Mouse (Mus musculus) stomach, embryonic 15.5 days (tissue): Measurements from ENCODE around the gene Col23a1. TPM values are rescaled to one million over a fixed set of nuclear protein-coding genes. Genes with fewer than 3 reads are reported as not detected.

Experiments used
- ATAC-seq: fragments of 200-750 bp; cut with Nextera tagmentation; 2 replicates; pipeline ENCODE4 v1.8.0; 2017; ENCODE audit warnings: low read depth, moderate number of reproducible peaks, moderate TSS enrichment; ENCODE audit not compliant: insufficient read depth, low FRiP score
- H3K27ac ChIP-seq: fragments of 300-500 bp; sonication (generic); 2 replicates; pipeline ENCODE4 v1.5.1; 2015; ENCODE audit warnings: mild to moderate bottlenecking, inconsistent platforms
- H3K27me3 ChIP-seq: fragments of 300-500 bp; sonication (generic); replicated peaks from 2 replicates; pipeline ENCODE4 v1.6.1; 2015; ENCODE audit warnings: inconsistent platforms
- H3K36me3 ChIP-seq: fragments of 300-500 bp; sonication (generic); 2 replicates; pipeline ENCODE4 v1.6.1; 2015; ENCODE audit warnings: inconsistent platforms
- H3K4me1 ChIP-seq: fragments of 300-500 bp; sonication (generic); 2 replicates; pipeline ENCODE4 v1.6.1; 2015; ENCODE audit warnings: inconsistent platforms
- H3K4me2 ChIP-seq: fragments of 300-500 bp; sonication (generic); 2 replicates; pipeline ENCODE4 v1.6.1; 2015; ENCODE audit warnings: mild to moderate bottlenecking, inconsistent platforms
- H3K4me3 ChIP-seq: fragments of 300-500 bp; sonication (generic); replicated peaks from 2 replicates; pipeline ENCODE4 v1.5.1; 2015; ENCODE audit warnings: inconsistent platforms
- H3K9ac ChIP-seq: fragments of 300-500 bp; sonication (generic); 2 replicates; pipeline ENCODE4 v1.6.1; 2015; ENCODE audit warnings: inconsistent platforms
- H3K9me3 ChIP-seq: fragments of 300-500 bp; sonication (generic); 2 replicates; pipeline ENCODE4 v1.6.1; 2016; ENCODE audit warnings: inconsistent platforms
- WGBS: fragments of 180-500 bp; shearing (Covaris S2); methylation state at CpG from one replicate; pipeline ENCODE4 v1.1.7; 2015; 5-methylcytosine and 5-hydroxymethylcytosine counted together
- polyA plus RNA-seq: library from polyadenylated mRNA; unstranded; fragments of >200 nt; fragmentation: Nextera tagmentation; extraction: Ambion mirVana; gene quantifications from 2 replicates; pipeline ENCODE4 v1.2.1, GENCODE M21; 2015

Gene Col23a1
- polyA plus RNA-seq, 1 experiment from 2014 or later = 18.6 TPM

DNA sequence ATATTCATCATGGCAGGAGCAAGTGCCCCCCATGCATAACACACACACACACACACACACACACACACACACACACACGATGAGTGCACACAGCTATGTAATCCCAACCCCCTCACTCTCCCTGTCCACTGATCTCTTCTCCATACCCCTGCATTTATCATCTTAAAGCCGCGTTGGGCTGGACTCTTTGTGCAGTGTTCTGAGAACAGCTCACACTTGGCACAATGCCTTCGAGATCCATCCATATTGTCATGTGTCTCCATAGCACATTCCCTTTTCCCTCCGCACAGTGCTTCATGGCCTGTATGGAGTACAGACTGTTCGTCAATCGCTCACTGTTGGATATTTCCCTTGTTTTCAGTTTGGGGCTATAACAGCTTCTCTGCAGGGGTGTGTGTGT, 154.9 kb downstream of the Col23a1 start:
- Histone ChIP-seq H3K4me3 (no peak overlapping the region), H3K27me3 (no peaks in the 10 kb centered on the region), H3K4me2 (no peak overlapping the region), H3K27ac (no peak overlapping the region), H3K36me3 (no peaks in the 10 kb centered on the region), H3K9ac (no peak overlapping the region), H3K4me1 (no peaks in the 10 kb centered on the region), H3K9me3 (no peaks in the 10 kb centered on the region)
- ATAC-seq = 0 out of 2 replicates have a peak, but pooled peaks have one; percentile 32
- WGBS = 56% methylated on average over 7 of the region's 7 CpGs

DNA sequence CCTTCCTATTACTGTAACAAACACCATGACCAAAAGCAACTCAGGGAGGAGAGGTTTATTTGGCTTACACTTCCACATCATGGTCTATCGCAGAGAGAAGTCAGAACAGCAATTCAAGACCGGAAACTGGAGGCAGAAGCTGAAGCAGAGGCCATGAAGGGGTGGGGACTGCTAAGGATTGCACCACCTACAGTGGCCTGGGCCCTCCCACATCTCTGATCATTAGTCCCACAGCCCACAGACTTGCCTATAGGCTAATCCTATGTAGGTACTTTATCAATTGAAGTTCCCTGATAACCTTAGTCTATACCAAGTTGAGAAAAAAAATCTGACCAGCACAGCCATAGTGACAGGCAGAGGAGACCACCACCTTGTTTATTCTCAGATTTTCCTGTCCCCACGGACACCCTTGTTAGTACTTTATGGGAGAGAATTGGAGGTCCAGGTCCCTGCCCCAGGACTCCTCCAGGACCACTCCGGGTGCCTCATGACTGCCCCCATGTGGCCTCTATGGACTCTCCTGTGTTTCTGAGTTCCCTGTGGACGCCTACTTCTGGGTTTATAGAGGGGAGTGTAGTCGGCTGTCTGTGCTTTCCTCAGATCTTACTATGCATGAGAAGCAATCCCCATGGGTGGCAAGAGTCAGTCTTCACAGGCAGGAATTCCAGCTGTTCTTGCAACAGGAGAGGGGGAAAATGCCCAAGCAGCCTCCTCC, 157.1 kb downstream of the Col23a1 start:
- no peak for ATAC-seq
- H3K27ac ChIP-seq = no peak overlapping the region
- no peaks in the 10 kb centered on the region for H3K36me3 ChIP-seq
- no peak overlapping the region for H3K4me3 ChIP-seq
- H3K27me3 ChIP-seq = no peaks in the 10 kb centered on the region
- WGBS = 36% methylated on average over 6 of the region's 6 CpGs
- no peak overlapping the region for H3K4me2 ChIP-seq
- H3K9me3 ChIP-seq = no peaks in the 10 kb centered on the region
- peaks cover under 1% of the 10 kb centered on the region; the same call in 1 of the 2 replicates for H3K4me1 ChIP-seq
- H3K9ac ChIP-seq = no peak overlapping the region

DNA sequence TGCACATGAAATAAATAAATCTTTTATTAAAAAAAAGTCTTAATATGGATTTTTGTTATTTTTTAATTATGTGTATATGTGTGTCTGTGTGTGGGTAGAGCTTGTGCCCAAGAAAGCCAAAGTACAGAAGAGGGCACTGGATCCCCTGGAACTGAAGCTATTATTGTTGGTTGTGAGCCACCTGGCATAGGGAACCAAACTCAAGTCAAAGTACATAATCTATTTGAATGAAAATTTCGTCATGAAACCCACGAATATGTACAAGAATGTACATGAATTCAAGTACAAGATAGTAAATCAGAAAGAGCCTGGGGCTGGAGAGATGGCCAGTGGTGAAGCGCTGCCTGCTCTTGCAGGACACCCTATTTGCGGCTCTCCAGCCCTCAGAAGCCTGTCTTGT, 158.5 kb downstream of the Col23a1 start:
- ATAC-seq = no peak
- Histone ChIP-seq H3K36me3 (no peaks in the 10 kb centered on the region), H3K4me2 (no peak overlapping the region), H3K4me3 (no peak overlapping the region), H3K27ac (no peak overlapping the region), H3K9ac (no peak overlapping the region), H3K27me3 (no peaks in the 10 kb centered on the region), H3K4me1 (peaks cover 6% of the 10 kb centered on the region; the same call in 1 of the 2 replicates), H3K9me3 (no peaks in the 10 kb centered on the region)
- WGBS = 87% methylated on average over 4 of the region's 4 CpGs

GRCm38 (mm10) chr11:51448680-51449079, 159.0 kb downstream of the Col23a1 start:
- WGBS = 66% methylated on average over 4 of the region's 4 CpGs
- no peak overlapping the region for H3K4me2 ChIP-seq
- H3K36me3 ChIP-seq = no peaks in the 10 kb centered on the region
- no peak overlapping the region for H3K9ac ChIP-seq
- ATAC-seq = no peak
- H3K27ac ChIP-seq = no peak overlapping the region
- peaks cover 6% of the 10 kb centered on the region; the same call in 1 of the 2 replicates for H3K4me1 ChIP-seq
- H3K27me3 ChIP-seq = no peaks in the 10 kb centered on the region
- H3K9me3 ChIP-seq = no peaks in the 10 kb centered on the region
- H3K4me3 ChIP-seq = no peak overlapping the region

DNA sequence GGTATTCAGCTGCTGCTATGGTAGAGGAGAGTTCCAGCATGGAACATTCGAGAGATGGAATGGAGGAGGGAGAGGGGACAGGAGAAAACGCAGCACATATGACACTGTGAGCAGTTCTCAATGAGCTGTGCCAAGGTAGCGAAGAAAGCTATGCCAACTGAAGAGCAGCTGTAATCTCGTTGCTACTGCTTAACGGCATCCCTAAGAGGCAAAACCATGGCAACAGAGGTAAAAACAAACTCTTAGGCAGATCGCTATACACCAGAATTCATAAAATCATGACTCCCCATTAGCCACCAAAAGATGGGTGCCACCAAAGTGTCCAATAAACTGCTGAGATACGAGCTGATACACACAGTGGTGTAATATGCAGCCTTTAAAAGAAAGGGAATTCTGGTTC, 160.2 kb downstream of the Col23a1 start:
- Histone ChIP-seq H3K27me3 (no peaks in the 10 kb centered on the region), H3K27ac (no peak overlapping the region), H3K4me1 (peaks cover 6% of the 10 kb centered on the region; the same call in 1 of the 2 replicates), H3K4me2 (no peak overlapping the region), H3K4me3 (no peak overlapping the region), H3K9me3 (no peaks in the 10 kb centered on the region), H3K9ac (no peak overlapping the region), H3K36me3 (no peaks in the 10 kb centered on the region)
- ATAC-seq = no peak
- 85% methylated on average over 7 of the region's 7 CpGs for WGBS

GRCm38 (mm10) chr11:51451281-51451680, 161.6 kb downstream of the Col23a1 start:
- 79% methylated on average over 5 of the region's 5 CpGs for WGBS
- no peaks in the 10 kb centered on the region for H3K9me3 ChIP-seq
- no peaks in the 10 kb centered on the region for H3K36me3 ChIP-seq
- no peak overlapping the region for H3K4me2 ChIP-seq
- H3K27me3 ChIP-seq = no peaks in the 10 kb centered on the region
- H3K4me3 ChIP-seq = no peak overlapping the region
- ATAC-seq = no peak
- no peak overlapping the region for H3K27ac ChIP-seq
- peaks cover 6% of the 10 kb centered on the region; the same call in 1 of the 2 replicates for H3K4me1 ChIP-seq
- no peak overlapping the region for H3K9ac ChIP-seq

GRCm38 (mm10) chr11:51451925-51452324, 162.2 kb downstream of the Col23a1 start:
- no peaks in the 10 kb centered on the region for H3K27me3 ChIP-seq
- H3K4me1 ChIP-seq = peaks cover 6% of the 10 kb centered on the region; the same call in 1 of the 2 replicates
- no peak overlapping the region for H3K9ac ChIP-seq
- H3K36me3 ChIP-seq = no peaks in the 10 kb centered on the region
- WGBS = 17% methylated on average over 7 of the region's 7 CpGs
- H3K9me3 ChIP-seq = no peaks in the 10 kb centered on the region
- no peak for ATAC-seq
- no peak overlapping the region for H3K4me3 ChIP-seq
- H3K27ac ChIP-seq = no peak overlapping the region
- no peak overlapping the region for H3K4me2 ChIP-seq

DNA sequence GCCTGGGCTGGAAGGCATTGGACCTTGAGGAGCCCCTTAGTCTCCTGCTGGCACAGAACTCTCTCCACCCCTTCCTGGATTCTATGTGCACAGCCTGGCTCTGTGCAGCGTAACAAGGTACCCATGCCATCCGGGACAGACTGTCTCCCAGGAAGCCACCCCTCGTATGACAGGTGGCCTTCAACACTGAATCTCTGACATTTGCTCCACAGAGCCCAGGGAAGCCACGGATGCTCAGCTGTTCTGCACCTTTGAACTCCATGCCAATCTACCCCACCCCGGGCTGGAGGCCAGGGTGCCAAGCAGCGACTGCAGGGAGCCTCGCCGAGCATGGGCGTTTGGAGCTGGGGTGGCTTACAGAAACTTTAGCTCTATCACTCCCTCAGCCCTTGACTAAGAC, 164.0 kb downstream of the Col23a1 start:
- Histone ChIP-seq H3K4me1 (peaks cover 6% of the 10 kb centered on the region; the same call in 1 of the 2 replicates), H3K4me2 (no peak overlapping the region), H3K27me3 (no peaks in the 10 kb centered on the region), H3K9ac (no peak overlapping the region), H3K36me3 (no peaks in the 10 kb centered on the region), H3K9me3 (no peaks in the 10 kb centered on the region), H3K27ac (no peak overlapping the region), H3K4me3 (no peak overlapping the region)
- WGBS = 83% methylated on average over 9 of the region's 9 CpGs
- no peak for ATAC-seq

DNA sequence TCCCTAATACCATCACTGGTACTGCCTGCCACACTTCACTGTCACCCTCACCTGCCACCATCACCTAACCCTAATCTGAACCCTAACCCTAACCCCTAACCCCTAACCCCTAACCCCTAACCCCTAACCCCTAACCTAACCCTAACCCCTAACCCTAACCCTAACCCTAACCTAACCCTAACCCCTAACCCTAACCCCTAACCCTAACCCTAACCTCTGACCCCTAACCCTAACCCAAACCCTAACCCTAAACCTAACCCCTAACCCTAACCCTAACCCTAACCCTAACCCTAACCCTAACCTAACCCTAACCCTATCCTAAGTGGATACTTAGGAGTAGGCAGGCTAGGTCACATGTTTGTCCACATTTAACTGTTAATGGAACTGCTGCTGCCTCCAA, 165.8 kb downstream of the Col23a1 start:
- Histone ChIP-seq H3K9me3 (no peaks in the 10 kb centered on the region), H3K27me3 (no peaks in the 10 kb centered on the region), H3K4me1 (peaks cover 6% of the 10 kb centered on the region; the same call in 1 of the 2 replicates), H3K27ac (no peak overlapping the region), H3K4me2 (no peak overlapping the region), H3K9ac (no peak overlapping the region), H3K36me3 (no peaks in the 10 kb centered on the region), H3K4me3 (no peak overlapping the region)
- no peak for ATAC-seq

DNA sequence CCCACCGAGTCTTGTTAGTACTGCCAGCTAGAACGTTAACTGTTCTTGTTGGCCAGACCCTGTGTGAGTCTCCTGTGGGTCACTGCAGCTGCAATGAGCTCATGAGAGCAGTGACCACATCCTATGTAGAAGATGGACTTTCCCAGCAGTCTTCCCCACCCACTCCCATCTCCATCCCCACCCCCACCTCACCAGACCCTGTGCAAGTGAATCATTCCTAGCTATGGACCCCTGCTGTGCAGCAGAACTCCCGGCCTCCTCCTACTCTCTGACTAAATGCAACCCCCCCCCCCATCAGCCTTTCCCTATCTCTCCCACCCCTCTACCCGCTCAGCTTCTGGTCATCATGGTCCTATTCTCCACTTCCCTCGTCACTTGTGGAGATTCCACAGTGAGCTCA, 167.9 kb downstream of the Col23a1 start:
- H3K36me3 ChIP-seq = no peaks in the 10 kb centered on the region
- WGBS = 66% methylated on average over 5 of the region's 5 CpGs
- no peak overlapping the region for H3K4me2 ChIP-seq
- H3K9me3 ChIP-seq = no peaks in the 10 kb centered on the region
- no peak overlapping the region for H3K4me3 ChIP-seq
- no peak overlapping the region for H3K27ac ChIP-seq
- ATAC-seq = no peak
- H3K4me1 ChIP-seq = no peaks in the 10 kb centered on the region
- no peak overlapping the region for H3K9ac ChIP-seq
- no peaks in the 10 kb centered on the region for H3K27me3 ChIP-seq

GRCm38 (mm10) chr11:51458649-51459048, 168.9 kb downstream of the Col23a1 start:
- Histone ChIP-seq H3K4me2 (no peak overlapping the region), H3K9me3 (no peaks in the 10 kb centered on the region), H3K9ac (no peak overlapping the region), H3K27ac (no peak overlapping the region), H3K36me3 (no peaks in the 10 kb centered on the region), H3K27me3 (no peaks in the 10 kb centered on the region), H3K4me3 (no peak overlapping the region), H3K4me1 (no peaks in the 10 kb centered on the region)
- 52% methylated on average over 4 of the region's 4 CpGs for WGBS
- no peak for ATAC-seq

DNA sequence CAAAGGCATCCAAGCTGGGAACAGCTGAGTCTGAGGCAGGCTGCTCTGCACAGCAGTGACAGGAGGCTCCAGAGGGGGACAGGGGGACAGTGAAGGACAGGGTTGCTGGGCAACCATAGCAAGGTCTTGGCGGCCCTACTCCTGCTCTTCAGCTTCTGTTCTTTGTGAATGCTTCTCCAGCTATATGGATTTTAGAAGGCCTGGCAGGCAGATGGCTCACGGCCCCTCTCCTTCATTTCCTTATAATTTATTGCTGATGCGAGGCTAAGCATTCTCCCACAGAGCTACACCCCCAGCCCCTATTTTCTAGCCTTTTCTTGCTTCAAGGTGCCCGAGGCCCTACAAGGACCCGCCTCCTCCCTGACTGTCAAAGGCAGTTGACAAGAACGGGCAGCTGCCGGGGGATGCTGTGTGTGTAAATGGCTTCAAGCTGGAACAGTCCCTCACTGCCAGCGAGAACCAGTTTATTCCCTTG, 169.9 kb downstream of the Col23a1 start:
- 58% methylated on average over 8 of the region's 8 CpGs for WGBS
- Histone ChIP-seq H3K36me3 (no peaks in the 10 kb centered on the region), H3K27ac (no peak overlapping the region), H3K4me1 (no peaks in the 10 kb centered on the region), H3K27me3 (no peaks in the 10 kb centered on the region), H3K4me2 (no peak overlapping the region), H3K4me3 (no peak overlapping the region), H3K9me3 (no peaks in the 10 kb centered on the region), H3K9ac (no peak overlapping the region)
- no peak for ATAC-seq
